Mouse (Mus musculus) hindbrain, postnatal 0 days (tissue): ENCODE measurements around the gene Mknk1. TPM values are rescaled to one million over a fixed set of nuclear protein-coding genes. Genes with fewer than 3 reads are reported as not detected.

Experiments
- ATAC-seq: fragments of 200-750 bp; cut with Nextera tagmentation; 2 replicates; pipeline ENCODE4 v1.8.0; 2017; ENCODE audit warnings: mild to moderate bottlenecking, moderate TSS enrichment, moderate library complexity
- DNase-seq: peaks from one replicate; pipeline ENCODE4 v3.0.0-alpha.2; 2015; ENCODE audit warnings: low spot score
- H3K27ac ChIP-seq: fragments of 300-500 bp; sonication (generic); 2 replicates; pipeline ENCODE4 v1.5.1; 2014; ENCODE audit warnings: mild to moderate bottlenecking
- H3K27me3 ChIP-seq: fragments of 300-500 bp; sonication (generic); 2 replicates; pipeline ENCODE4 v1.6.1; 2014; ENCODE audit warnings: low read length, mixed read lengths; ENCODE audit not compliant: insufficient read depth
- H3K36me3 ChIP-seq: fragments of 300-500 bp; sonication (generic); 2 replicates; pipeline ENCODE4 v1.6.1; 2014; ENCODE audit warnings: low read length, mixed read lengths; ENCODE audit not compliant: insufficient read depth
- H3K4me1 ChIP-seq: fragments of 300-500 bp; sonication (generic); 2 replicates; pipeline ENCODE4 v1.6.1; 2014; ENCODE audit warnings: antibody characterized with exemption, low read length, mixed read lengths; ENCODE audit not compliant: insufficient read depth
- H3K4me2 ChIP-seq: fragments of 300-500 bp; sonication (generic); 2 replicates; pipeline ENCODE4 v1.6.1; 2014; ENCODE audit warnings: low read depth, mild to moderate bottlenecking, low read length, moderate library complexity, mixed read lengths
- H3K4me3 ChIP-seq: fragments of 300-500 bp; sonication (generic); 2 replicates; pipeline ENCODE4 v1.5.1; 2014; ENCODE audit warnings: low read length
- H3K9ac ChIP-seq: fragments of 300-500 bp; sonication (generic); replicated peaks from 2 replicates; pipeline ENCODE4 v1.6.1; 2014; ENCODE audit warnings: mild to moderate bottlenecking, low read length, moderate library complexity, mixed read lengths
- H3K9me3 ChIP-seq: fragments of 300-500 bp; sonication (generic); 2 replicates; pipeline ENCODE4 v1.6.1; 2016; ENCODE audit warnings: low read length, mixed read lengths
- CTCF ChIP-seq: IDR thresholded peaks from 2 replicates; pipeline ENCODE4 v1.5.1; 2016; ENCODE audit warnings: antibody characterized with exemption, control low read depth, low read depth
- WGBS: fragments of 180-500 bp; shearing (Covaris S2); extraction: QIAGEN DNeasy Blood & Tissue Kit; methylation state at CpG from one replicate; pipeline ENCODE4 v1.1.7; 2014; 5-methylcytosine and 5-hydroxymethylcytosine counted together
- polyA plus RNA-seq: library from polyadenylated mRNA; unstranded; fragments of >200 nt; fragmentation: Nextera tagmentation; extraction: Ambion mirVana; gene quantifications from 2 replicates; pipeline ENCODE4 v1.2.1, GENCODE M21; 2015
- total RNA-seq: library from RNA; depleted of rRNA; stranded (reverse); fragments of >200 nt; gene quantifications from 2 replicates; pipeline ENCODE4 v1.2.3, GENCODE M21; 2014

Mknk1 gene
- total and polyA plus RNA-seq, 2 experiments from 2014 or later = 18.4 to 24.5 TPM

DNA sequence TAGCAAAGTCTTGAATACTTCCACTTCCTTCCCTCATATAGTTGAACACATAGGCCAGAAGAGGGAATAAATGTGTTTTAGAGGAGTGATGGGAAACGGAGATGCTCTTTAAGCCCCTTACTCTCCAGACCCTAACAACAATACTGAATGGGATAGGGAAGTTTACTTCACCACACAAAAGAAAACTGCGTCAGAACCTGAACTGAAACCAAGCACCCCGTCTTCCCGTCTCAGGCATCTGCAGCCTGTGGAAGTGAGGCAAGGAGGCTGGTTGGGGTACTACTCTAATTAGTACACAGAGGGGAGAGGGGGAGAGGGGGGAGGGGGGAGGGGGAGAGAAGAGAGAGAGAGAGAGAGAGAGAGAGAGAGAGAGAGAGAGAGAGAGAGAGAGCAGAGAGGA, 802 bp upstream of the Mknk1 start:
- Histone ChIP-seq H3K27me3 (no peaks in the 10 kb centered on the region), H3K27ac (no peak overlapping the region), H3K4me2 (peak overlapping the region; percentile 71; the same call in 1 of the 2 replicates), H3K9me3 (no peaks in the 10 kb centered on the region), H3K4me3 (no peak overlapping the region), H3K9ac (no peak overlapping the region), H3K4me1 (no peaks in the 10 kb centered on the region; the same call in 1 of the 2 replicates), H3K36me3 (no peaks in the 10 kb centered on the region)
- TF ChIP-seq CTCF = no peak
- WGBS = 67% methylated on average over 4 of the region's 4 CpGs
- DNase-seq = no peak
- ATAC-seq = no peak

DNA sequence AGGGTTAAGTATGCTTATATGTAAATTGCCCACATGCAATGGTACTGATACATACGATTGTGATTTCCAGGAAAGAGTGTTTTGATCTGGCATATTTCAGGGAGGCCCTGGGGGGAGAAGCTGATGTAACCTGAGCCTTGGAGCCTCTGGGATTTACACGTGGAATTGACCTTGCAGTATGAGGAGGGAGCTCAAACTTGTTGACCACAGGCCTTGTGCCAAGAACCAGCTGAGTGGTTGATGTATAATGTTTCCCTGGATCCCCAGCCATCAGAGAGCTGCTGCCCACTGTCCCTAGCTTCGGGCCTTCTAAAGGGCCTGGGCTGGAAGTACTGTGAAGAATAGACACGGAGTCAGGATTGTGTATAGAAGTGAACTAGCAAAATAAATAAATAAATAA, 958 bp downstream of the Mknk1 start:
- TF ChIP-seq CTCF = no peak
- Histone ChIP-seq H3K4me1 (no peaks in the 10 kb centered on the region; the same call in 1 of the 2 replicates), H3K27ac (no peak overlapping the region), H3K27me3 (no peaks in the 10 kb centered on the region), H3K9ac (no peak overlapping the region), H3K9me3 (no peaks in the 10 kb centered on the region), H3K4me3 (no peak overlapping the region), H3K4me2 (peak overlapping the region; percentile 71), H3K36me3 (no peaks in the 10 kb centered on the region)
- DNase-seq = no peak
- ATAC-seq = no peak
- WGBS = 52% methylated on average over 4 of the region's 4 CpGs

DNA sequence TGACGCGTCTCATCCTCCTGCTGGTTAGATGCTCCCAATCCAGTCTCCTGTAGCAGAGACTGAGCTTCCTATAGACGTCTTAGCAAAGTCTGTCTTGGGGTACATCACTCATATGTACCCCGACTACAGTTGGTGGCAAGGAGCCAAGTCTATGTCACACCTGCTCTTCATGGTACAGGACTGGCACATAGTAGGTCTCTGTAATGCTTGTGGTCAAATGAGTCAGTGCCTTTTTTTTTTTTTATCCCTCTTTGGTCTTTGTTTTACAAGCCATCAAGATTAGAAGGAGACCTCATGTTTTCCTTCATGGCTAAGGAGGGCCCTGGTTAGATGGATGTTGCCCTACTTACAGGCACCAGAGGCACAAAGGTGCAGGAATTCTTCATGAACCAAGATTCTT, 1.8 kb downstream of the Mknk1 start:
- H3K9ac ChIP-seq = no peak overlapping the region
- 92% methylated on average over 4 of the region's 4 CpGs for WGBS
- ATAC-seq (no peak), DNase-seq (no peak)
- no peak for TF ChIP-seq CTCF
- no peak overlapping the region for H3K4me3 ChIP-seq
- H3K4me1 ChIP-seq = no peaks in the 10 kb centered on the region; the same call in 1 of the 2 replicates
- no peaks in the 10 kb centered on the region for H3K9me3 ChIP-seq
- H3K36me3 ChIP-seq = no peaks in the 10 kb centered on the region
- H3K27me3 ChIP-seq = no peaks in the 10 kb centered on the region
- H3K4me2 ChIP-seq = no peak overlapping the region
- H3K27ac ChIP-seq = no peak overlapping the region

DNA sequence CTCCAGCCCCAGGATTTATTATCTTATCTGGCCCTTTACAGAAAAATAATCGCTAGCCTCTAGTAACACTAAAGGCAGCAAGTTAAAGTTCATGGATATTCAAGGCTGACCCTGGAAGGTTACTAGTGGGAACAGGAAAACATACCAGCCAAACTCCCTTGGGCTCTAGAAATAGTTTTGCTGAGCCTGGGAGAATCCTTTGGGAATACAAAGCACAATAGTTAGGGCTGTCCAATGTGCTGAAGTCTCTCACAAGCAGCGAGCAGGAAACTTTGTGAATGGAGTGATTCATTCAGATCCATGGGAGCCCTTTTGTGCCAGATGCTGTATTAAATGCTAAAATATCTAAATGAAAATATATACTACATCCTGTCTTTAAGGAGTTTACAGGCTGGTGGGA, 7.7 kb downstream of the Mknk1 start:
- WGBS = 53% methylated on average over 2 of the region's 2 CpGs
- H3K9ac ChIP-seq = no peak overlapping the region
- no peak for TF ChIP-seq CTCF

DNA sequence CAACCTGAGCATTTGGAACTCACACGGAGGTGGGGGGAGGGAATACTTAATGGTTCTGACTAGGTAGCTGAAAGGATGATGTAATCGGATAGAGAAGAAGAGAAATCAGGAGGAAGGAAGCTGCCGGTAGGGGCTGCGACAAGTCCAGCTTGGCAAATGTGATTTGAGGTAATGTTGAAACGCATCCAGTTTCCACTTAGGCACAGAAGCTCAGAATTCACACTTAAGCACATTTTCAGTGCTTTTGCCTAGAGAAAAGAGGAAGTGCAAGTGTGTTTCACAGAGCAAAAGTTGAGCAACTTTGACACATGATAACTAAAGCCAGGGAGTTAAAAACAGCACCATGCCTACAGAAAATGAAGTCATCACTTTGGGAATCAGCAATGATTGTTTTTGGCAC, 8.4 kb downstream of the Mknk1 start:
- Histone ChIP-seq H3K9ac (no peak overlapping the region), H3K27me3 (no peaks in the 10 kb centered on the region), H3K27ac (no peak overlapping the region), H3K4me3 (no peak overlapping the region), H3K9me3 (no peaks in the 10 kb centered on the region), H3K36me3 (no peaks in the 10 kb centered on the region), H3K4me1 (no peaks in the 10 kb centered on the region), H3K4me2 (no peak overlapping the region)
- 38% methylated on average over 5 of the region's 5 CpGs for WGBS
- TF ChIP-seq CTCF = no peak
- DNase-seq (peak; percentile 26), ATAC-seq (no peak)

More for the DNA sequence above, 7.7 kb downstream of the Mknk1 start:
- Histone ChIP-seq H3K9me3 (no peaks in the 10 kb centered on the region), H3K4me2 (no peak overlapping the region), H3K27me3 (no peaks in the 10 kb centered on the region), H3K4me1 (no peaks in the 10 kb centered on the region), H3K36me3 (no peaks in the 10 kb centered on the region), H3K27ac (no peak overlapping the region), H3K4me3 (no peak overlapping the region)
- DNase-seq (no peak), ATAC-seq (no peak)

DNA sequence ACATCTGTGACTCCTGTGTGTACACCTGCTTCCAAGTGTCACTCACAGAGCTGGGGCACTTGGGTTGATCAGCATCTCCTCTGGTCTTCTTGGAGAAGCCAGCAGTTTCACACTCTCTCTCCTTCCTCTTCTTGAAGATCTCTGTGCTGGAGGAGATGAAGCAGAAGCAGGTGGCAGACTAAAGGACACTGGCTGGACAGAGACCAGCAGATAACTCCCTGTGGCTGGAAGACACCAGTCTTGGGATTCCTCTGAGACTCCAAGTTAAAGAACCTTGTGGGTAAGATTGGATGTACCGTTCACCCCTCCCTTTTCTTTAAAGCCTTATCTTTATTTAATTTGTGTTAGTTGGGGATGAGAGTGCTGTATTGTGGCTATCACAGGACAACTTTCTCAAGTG, 9.1 kb downstream of the Mknk1 start:
- Histone ChIP-seq H3K4me3 (no peak overlapping the region), H3K36me3 (no peaks in the 10 kb centered on the region), H3K4me1 (no peaks in the 10 kb centered on the region), H3K4me2 (no peak overlapping the region), H3K27me3 (no peaks in the 10 kb centered on the region), H3K27ac (no peak overlapping the region), H3K9me3 (no peaks in the 10 kb centered on the region), H3K9ac (no peak overlapping the region)
- no peak for ATAC-seq
- TF ChIP-seq CTCF = no peak
- no peak for DNase-seq
- WGBS = 100% methylated on average over 1 of the region's 1 CpGs

DNA sequence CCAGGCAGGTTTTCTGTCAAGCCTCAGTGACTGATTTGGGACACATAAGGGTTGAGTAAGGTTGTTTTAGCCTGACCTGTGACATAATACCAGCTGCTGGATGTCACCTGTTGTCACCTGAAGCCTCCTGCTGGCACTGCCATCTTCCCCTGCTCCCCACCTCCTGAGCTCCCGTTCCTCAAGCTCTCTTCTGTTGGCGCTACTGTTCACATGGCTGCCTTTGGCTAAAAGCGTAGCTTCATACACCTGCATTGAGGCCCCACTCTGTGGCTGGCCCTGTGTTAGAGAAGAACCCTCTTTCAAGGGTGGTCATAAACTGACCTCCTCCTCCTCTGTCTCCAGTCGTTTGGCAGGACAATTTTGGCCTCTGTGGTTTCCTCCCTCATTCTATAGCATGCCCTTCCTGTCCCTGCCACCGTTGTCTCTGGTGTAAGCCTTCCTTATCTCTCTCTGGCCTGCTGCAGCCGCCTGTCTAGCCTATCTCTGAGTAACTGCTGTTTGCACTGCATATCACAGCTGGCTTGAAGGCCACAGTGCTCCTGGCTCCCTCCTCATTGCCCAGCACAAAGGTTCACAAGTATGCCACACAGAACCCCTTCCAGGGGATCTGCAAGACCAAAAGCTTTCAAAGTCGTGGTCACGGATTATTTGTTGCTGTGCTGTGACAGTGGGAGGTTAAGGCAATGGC, 10.1 kb downstream of the Mknk1 start:
- H3K27ac ChIP-seq = no peak overlapping the region
- no peaks in the 10 kb centered on the region; the same call in 1 of the 2 replicates for H3K4me1 ChIP-seq
- no peak overlapping the region for H3K4me3 ChIP-seq
- no peak for TF ChIP-seq CTCF
- no peak for ATAC-seq
- H3K27me3 ChIP-seq = no peaks in the 10 kb centered on the region
- no peak overlapping the region for H3K9ac ChIP-seq
- H3K4me2 ChIP-seq = no peak overlapping the region
- WGBS = 71% methylated on average over 8 of the region's 8 CpGs
- H3K36me3 ChIP-seq = no peaks in the 10 kb centered on the region
- DNase-seq = no peak
- no peaks in the 10 kb centered on the region for H3K9me3 ChIP-seq
